Mouse (Mus musculus): Measurements from ENCODE around the gene Bst1.

DNA sequence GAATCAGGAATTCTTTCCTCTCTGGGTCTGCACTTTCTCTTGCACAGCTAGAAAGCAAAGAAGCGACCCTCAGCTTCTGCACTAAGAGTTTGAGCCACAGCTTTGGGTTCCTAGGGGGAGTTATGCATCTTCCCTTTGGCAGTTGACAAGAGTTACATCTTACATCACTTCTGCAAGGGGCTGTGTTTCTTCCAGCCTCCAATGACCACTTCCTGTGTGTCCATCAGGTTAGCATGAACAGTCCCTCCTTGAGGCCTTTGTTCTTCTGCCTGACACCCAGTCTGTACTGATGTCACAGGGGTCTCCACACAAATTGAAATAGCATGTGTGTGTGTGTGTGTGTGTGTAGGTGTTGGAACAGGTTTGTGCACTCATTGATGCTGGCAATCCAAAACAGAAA lies 54.0 kb downstream of the Bst1 start:
- TF ChIP-seq CTCF (IDR thresholded peaks at IDR 0.05; ENCODE audit: low read depth, low read length) (no peak), TAL1 (conservative IDR thresholded peaks at IDR 0.05; ENCODE audit: low read depth, low read length) (no peak), GATA1 (IDR thresholded peaks at IDR 0.05; ENCODE audit: borderline replicate concordance, low read length) (no peak), GATA2 (IDR thresholded peaks at IDR 0.05; ENCODE audit: borderline replicate concordance, low read depth, low read length) (no peak)

Measured in G1E (cell line).